Mouse (Mus musculus): ENCODE measurements around the gene Ifitm6.
"Not testable (repeated sequence)": the region's sequence is repeated elsewhere in the genome, so short reads cannot be mapped to it uniquely, and the experiment has no call there.

Gene Ifitm6

GRCm38 (mm10) chr7:141017824-141018223 is at the start of gene Ifitm6:
TSS of gene Ifitm6 (minus strand) at chr7:141017924.
- DNase-seq (ENCODE audit: low spot score), result not testable (repeated sequence)

DNA sequence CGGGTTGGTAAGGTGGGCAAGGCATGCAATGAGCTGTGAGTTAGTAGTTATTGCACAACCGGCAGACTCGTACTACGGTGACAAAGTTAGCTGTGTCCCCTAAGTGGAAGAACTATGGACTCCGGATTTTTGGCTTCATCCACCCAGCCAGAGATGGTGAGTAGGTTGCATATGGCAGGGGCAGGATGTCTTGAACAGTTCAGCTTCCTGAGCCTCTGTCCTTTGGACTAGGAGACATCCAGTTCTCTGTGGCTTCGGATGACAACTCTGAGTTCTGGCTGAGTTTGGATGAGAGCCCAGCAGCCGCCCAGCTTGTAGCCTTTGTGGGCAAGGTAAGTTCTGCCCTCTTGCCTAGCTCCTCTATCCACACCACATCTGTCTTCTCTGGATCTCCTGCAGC is 46.9 kb upstream of the Ifitm6 start:
- no peak for DNase-seq (ENCODE audit: low spot score)

DNA sequence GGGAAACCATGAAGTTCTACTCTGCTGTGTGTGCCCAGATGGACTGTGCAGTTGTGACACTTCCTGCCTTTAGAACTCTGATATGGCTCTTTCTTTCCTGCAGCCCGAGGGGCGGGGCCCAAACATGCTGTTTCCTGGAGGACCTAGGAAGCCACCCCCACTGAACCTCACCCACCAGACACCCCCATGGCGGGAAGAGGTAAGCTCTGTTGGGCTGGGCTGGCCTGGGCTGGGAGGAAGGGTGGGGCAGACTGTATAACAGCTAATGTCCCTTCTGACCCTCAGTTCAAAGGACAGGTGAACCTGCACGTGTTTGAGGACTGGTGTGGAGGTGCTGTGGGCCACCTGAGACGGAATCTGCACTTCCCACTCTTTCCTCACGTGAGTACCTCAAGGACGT is 46.5 kb upstream of the Ifitm6 start:
- DNase-seq (ENCODE audit: low spot score), result no peak

DNA sequence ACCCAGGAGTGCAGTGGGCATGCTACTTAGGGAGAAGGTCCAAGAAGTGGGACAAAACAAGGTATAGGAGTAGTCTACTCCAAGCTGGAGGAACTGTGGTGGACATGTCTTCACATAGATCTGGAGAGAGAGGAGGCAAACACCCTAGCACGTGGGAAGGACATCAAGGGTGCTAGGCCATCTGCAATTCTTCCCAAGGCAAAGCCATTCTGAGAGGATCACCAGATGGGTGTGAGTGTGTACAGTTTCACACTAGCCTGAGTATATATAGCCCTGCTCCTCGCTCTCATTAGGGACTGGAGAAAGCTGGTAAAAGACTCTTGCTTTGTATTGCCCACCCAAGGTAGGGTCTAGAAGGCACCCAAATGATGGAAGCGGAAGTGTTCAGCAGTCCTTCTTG is 45.6 kb upstream of the Ifitm6 start:
- no peak for DNase-seq (ENCODE audit: low spot score)

GRCm38 (mm10) chr7:141062525-141062924 is 44.8 kb upstream of the Ifitm6 start:
- no peak for DNase-seq (ENCODE audit: low spot score)

- no peak for DNase-seq (ENCODE audit: low spot score)
These were observed 43.6 kb upstream of the Ifitm6 start for GRCm38 (mm10) chr7:141061269-141061692.

DNA sequence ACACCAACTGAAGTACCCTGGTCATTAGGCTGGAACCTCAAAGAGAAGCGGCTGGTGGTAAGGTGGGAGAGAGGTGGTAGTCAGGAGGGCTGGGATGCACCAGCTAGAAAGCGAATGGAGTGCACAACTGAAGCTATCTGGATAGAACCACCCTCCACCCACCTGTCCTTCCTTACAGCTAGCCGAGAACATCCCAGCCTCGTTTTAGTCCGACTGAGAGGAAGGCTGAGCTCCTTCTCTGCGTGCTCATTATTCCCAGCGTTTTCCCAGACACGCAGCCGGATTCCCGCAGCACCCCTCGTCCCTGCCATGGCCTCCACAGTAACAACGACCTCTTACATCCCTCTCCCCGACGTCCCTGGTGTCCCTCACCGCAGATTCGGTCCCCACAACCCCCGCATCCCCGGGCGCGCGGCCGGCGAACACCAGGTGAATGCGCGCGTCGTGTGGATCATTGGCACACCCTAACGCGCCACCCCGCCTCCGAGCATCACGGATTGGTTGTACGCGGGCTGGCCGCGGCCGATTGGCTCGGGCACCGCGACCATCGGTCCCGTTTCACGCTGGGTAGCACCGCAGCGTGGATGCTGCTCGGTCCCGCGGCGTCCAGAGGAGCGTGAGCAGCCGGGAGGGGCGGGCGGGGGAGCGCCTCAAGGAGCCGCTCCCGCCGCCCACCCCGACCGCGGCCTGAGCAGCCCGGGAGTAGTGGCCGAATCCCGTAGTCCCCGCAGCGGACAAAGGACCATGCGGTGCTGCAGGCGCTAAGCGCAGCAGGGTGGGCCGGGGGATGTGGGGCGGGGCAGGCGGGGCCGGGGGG is 42.9 kb upstream of the Ifitm6 start, which contains the start of gene B4galnt4:
TSS of gene B4galnt4 (plus strand) at position 679 of the 817 bp plus-strand sequence.
- no peak for DNase-seq (ENCODE audit: low spot score)

DNA sequence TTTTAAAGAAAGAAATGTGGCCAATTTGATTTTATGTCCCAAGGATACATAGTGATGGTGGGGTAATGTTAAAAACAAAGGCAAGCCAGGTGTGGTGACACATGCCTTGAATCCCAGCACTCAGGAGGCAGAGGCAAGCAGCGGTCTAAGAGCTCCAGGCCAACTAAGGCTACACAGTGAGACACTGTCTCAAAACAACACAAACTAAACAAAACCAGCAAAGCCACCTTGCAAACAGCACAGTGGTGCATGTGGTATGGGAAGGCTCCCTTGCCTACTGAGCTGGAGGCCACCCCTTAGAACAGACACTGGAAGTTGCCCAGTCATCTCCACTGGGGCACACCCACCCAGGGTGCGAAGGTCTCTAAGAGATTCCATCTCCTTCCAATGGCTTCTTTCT is 42.2 kb upstream of the Ifitm6 start:
- no peak for DNase-seq (ENCODE audit: low spot score)

DNA sequence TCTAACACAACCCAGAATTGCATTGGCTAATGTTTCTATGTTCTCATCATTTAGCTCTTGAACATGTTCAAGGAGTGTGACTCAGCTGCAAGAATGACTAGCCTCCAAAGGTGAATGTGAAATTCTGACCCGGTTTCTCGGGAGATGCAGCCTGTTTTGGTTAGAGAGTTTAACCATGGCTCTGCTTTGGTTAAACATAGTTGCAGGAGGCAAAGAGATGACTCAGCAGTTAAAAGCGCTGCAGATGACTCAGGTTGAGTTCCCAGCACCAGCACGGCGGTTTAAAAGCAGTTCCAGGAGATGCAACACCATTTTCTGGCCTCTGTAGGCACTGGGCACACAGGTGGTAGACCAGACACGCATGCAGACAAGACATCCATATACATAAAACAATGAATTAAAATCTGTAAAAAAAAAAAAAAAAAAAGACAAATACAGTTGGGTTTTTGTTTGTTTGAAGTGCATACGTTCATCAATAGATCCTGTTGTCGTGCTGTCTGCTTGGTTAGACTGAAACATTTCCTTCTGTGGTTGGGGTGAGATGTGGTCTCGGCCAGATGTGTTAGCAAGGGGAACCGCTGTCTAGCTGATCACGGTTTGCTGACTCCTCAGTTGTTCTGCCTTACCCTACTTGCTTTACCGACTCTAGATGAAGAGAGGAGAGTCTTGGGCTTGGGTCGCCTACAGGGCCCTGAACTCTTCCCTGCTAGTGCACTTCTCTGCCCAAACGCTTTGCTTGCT is 41.0 kb upstream of the Ifitm6 start:
- no peak for DNase-seq (ENCODE audit: low spot score)

- DNase-seq (ENCODE audit: low spot score), result no peak
These were observed 39.8 kb upstream of the Ifitm6 start for GRCm38 (mm10) chr7:141057541-141057940.

GRCm38 (mm10) chr7:141056976-141057375 is 39.3 kb upstream of the Ifitm6 start:
- DNase-seq (ENCODE audit: low spot score), result no peak

DNA sequence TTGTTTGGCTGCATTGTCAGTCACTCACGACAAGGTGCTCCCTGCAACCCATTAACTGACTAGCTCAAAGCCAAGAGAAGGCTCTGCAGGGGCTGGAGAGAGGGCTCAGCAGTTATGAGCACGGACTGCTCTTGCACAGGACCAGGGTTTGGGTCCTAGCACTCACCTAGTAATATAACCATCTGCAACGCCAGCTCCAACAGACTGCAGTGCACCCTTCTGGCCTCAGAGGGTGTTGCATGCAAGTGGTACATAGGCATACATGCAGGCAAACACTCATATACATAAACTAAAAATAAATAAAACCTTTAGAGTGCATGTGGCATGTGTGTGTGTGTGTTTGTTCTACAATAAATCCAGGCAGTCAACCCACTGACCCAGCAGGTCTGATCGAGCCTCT is 38.1 kb upstream of the Ifitm6 start:
- no peak for DNase-seq (ENCODE audit: low spot score)

- DNase-seq (ENCODE audit: low spot score), result no peak
These were observed 34.7 kb upstream of the Ifitm6 start for GRCm38 (mm10) chr7:141052421-141052820.

DNA sequence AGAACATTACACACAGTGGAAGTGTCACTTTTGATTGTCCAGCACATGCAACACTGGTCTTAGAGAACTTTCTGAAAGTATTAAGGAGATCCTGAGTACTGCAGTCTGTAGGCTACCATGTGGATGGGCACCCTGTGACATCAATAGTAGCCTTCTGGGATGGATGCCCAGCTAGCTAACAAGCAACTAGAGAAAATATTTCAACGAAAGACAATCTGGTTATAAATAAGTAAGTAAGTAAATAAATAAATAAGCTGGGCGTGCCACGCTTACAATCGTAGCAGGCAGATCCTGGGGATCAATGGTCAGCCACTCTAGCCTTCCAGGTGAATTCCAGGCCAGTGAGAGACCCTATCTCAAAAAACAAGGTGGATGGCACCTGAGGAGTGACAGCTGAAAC is 34.3 kb upstream of the Ifitm6 start:
- no peak for DNase-seq (ENCODE audit: low spot score)

GRCm38 (mm10) chr7:141051060-141051685 is 33.4 kb upstream of the Ifitm6 start:
- no peak for DNase-seq (ENCODE audit: low spot score)

DNA sequence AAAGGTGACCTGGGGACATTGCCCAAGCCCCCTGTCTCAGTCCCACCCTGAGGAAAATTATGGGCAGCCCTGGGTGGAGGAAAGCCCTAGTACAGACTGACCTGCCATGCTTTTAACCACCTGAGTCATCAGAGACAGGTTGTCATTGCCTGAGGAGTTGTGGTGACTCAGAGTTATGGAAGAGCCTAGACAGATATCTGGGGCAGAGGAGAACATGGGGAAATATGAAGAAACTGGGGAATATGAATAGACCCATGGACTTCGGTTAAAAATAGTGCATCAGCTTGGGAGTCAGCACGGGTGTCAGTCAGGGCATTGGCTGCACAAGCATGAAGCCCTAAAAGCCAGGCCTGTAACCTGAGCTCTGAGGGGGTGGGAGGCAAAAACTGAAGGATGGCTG is 31.6 kb upstream of the Ifitm6 start:
- DNase-seq (ENCODE audit: low spot score), result no peak

DNA sequence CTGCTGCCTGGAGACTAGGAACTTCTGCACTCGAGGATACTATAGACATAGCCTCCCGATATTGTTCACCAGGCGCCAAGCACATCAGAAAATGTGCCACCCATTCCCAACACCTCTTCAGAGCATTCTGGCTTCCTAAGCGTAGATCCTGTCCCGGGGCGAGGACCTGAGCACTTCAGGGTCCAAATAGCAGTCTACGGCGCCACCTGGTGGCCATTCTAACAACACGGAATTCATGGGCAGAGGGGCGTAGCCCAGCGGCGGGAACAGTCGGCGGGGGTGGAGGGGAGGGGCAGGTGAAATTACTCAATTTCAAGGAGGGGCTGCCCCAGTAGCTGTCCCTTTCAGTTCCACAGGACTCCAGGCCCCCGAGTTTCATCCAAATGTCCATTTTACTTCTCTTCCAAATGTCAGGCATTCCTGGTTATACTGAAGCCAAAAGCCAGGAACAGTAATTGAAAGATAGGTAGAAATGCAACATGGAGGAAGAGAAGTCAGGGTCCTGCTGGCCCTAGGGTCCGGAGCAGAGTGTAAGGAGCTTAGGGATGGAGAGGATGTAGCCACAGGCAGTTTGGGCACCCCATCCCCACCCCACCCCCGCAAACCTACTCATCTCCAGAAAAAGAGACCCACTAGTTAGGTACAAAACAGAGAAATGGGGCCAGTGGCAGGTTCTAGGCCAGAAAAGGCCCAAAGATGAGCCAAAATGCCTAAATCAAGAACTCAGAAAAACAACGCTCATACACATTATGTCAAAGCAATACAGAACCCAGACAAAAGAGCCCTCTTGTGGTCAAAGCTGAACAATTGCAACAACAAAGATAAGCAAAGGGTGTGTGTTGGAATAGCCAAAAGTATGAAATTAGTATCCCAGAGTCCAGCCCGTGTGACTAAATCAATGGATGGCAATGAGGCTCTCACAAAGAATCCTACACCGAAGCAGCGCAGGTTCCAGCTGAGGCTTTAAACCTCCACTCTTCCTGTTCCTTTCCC is 30.8 kb upstream of the Ifitm6 start:
- peak; percentile 80 for DNase-seq (ENCODE audit: low spot score)

DNA sequence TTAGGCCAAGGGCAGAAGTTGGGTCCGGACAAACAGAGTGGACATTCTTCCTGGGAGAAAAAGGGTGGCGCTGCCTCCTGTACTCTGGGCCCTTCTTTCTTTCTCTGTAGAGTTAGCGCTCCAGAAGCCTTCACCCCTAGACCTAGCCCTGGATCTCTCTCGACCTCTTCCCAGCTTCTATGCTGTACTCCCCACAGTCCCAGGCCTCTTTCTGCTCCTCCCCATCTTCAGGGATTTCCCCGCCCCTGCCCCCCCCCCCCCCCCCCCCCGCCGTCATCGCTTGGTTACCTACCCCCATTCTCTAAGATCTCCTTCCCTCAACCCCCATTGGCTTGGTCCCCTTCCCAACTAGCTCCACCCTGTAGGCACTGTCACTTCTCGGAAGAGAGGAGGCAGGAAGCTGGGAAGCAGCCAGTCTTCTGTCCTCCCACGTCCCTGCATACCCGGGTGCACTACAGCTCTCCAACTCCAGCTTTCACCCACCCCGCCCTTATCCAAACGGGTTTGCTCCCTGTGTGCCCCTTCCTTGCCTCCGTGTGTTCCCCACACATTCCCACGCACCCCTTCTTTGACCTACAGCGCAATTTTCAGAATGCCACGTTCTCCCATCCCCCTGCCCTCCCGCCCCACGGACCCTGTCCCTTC is 30.0 kb upstream of the Ifitm6 start:
- DNase-seq (ENCODE audit: low spot score), result no peak

- DNase-seq (ENCODE audit: low spot score), result no peak
These were observed 29.3 kb upstream of the Ifitm6 start for GRCm38 (mm10) chr7:141046931-141047580.

GRCm38 (mm10) chr7:141042539-141042938 is 24.8 kb upstream of the Ifitm6 start:
- DNase-seq (ENCODE audit: low spot score), result no peak

GRCm38 (mm10) chr7:141041661-141042060 is 23.9 kb upstream of the Ifitm6 start:
- no peak for DNase-seq (ENCODE audit: low spot score)

Data from urinary bladder, postnatal 10 days (tissue).